Mouse (Mus musculus): Measurements from ENCODE around the gene Inpp1. TPM values are rescaled to one million over a fixed set of nuclear protein-coding genes. Genes with fewer than 3 reads are reported as not detected.
"Not testable (repeated sequence)": the region's sequence is repeated elsewhere in the genome, so short reads cannot be mapped to it uniquely, and the experiment has no call there.

Inpp1 gene
- total RNA-seq (2021) = 10 to 100 TPM; 26.1 to 26.3 TPM
- long read RNA-seq, experiment 1, full-length matches to known transcripts = 14 of 24 reads
- long read RNA-seq, experiment 1, partial matches to known transcripts = 8 of 24 reads
- long read RNA-seq, experiment 1, other reads (novel, unspliced or antisense) = 2 of 24 reads
- long read RNA-seq, experiment 2, full-length matches to known transcripts = 16 of 22 reads
- long read RNA-seq, experiment 2, partial matches to known transcripts = 1 of 22 reads
- long read RNA-seq, experiment 2, other reads (novel, unspliced or antisense) = 5 of 22 reads

DNA sequence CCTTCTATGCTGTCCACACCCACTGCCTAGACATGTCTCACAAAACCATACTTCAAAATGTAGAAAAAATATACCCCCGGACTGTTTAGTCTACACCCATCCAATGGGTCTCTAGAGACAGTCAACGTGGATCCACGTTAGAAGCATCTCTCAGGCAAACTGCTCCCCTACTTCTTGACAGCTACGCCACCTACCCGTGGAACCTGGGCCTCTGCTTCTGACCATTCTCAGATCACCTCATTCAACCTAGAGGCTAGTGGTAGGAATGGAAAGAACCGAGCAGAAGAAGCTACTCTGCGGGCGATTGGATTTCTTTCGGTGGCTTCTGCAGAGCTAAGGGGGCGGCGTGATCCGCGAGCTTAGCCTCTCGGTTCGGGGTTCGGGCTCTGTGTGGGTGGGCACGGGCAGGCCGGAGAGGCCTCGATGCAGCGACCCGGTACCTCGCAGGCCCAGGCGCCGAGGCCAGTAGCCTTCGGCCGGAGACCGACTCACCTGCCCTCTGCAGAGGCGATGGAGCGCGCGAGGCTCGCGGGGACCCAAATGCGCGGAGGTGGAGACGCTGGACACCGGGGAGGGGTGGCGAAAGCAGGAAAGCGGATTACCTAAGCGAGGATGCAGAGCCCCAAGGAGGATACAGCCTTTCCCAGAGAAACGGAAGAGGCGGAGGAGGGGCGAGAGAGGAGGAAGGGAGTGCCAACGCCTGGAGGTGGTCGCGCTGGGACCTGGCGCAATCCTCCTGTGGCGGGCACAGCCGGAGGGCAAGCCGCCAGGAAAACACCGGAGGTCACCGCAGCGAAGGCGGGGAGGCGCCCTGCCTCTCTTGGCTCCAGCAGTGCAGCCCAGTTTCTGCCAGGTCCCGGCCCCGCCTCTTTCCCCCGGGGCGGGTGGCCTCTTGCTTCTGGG lies at the start of gene Inpp1:
Inpp1 (minus strand) TSS at position 779 of the 903 bp plus-strand sequence.
- peak; percentile 64 to 76 for DNase-seq (ENCODE audit: low spot score in 2 of 2)

DNA sequence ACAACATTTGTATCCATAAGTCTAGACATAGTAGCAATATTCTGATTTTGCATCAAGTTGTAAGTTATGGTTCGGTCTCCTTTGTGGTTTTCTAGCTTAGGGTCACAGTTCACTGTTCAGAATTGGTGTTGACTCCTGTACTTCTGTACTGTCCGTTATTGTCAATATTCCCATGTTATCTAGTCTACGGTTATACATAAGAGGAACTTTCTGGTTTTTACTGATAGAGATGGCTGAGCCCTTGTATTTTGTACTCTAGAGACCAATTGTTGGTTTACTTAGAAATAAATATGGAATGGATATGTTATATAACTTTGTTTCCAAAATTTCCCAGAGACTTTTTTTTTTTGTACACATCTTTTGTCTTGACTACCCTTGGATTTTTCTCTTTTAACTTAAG lies 48.5 kb upstream of the Inpp1 start:
- no peak for DNase-seq (ENCODE audit: low spot score in 2 of 2)

DNA sequence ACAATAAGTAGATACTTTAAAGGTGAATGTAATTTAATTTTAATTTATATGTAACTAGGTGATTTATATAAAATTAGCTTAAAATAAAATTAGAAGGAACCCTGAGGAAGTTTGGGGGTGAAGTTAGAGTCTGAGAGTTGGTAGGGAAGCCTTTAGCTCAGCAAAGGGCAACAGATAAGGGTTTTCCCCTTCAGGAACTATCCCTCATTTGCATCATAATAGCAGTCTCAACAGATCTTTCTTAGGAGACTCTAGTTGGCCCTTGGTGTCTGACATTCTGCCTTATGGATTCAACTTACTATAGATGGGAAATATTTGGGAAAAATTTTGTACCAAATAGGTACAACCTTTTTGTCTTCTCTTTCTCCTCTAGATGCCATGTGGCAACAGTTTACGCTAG lies 46.7 kb upstream of the Inpp1 start:
- DNase-seq (ENCODE audit: low spot score in 2 of 2) = no peak

DNA sequence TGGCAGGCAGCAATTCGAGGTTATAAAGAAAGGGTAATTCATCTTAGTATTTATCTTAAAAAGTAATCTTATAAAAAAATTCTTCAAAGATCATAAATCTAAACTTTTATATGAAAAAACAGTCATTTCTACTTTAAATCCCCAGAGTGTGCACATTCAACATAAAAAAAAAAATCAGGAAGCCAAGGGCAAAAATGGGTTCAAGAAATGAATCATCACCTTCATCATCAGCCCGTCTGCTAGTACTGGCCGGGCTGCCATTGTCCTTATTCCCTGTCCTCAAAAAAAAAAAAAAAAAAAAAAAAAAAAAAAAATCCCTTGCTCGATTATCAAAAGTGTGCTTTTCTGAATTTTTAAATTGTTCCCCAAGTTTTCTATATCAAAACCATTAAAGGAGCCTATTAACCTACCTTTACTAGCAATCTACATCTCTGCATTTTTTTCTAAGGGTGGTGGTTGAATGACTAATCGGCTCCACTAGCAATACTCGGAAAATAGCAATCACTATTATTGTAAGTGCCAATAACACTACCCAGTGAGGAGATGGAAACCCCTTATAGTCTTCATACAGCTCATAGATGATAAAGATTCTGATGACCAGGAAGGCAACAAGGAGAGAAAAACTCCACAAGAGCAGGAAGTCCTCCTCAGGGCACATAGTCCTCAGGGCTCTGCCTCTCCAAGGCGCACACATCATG lies 38.6 kb upstream of the Inpp1 start:
- no peak for DNase-seq (ENCODE audit: low spot score in 2 of 2)

DNA sequence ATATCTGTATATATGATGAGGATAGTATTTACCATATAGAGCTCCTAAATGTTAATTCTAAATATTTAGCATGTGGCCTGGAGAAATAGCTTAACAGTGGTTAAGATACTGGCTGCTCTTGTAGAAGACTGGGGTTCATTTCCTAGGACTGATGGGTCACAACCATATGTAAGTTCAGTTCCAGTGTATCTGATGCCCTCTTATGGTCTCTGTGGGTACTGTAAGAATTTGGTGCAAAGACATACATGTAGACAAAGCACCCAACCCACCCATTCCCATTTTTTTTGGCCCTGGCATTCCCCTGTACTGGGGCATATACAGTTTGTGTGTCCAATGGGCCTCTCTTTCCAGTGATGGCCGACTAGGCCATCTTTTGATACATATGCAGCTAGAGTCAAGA lies 36.5 kb upstream of the Inpp1 start:
- not testable (repeated sequence) for DNase-seq (ENCODE audit: low spot score in 2 of 2)

DNA sequence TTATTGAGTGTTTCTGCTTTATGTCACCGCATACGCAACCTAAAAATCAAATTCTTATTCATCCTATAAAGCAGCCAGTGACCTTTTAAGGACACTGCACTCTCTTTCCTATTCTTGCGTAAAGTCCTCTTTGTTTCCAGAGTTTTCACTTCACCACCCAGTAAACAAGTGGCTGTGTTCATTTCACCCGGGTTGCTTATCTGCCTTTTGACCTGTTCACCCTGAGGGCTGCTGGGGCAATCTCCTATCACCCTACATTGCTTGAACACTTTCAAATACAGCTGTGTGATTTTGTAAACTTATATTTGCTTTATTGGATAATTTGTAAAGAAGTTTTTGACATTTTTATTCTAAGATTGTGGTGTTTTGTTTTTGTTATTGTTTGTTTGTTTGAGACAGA lies 31.9 kb upstream of the Inpp1 start:
- DNase-seq (ENCODE audit: low spot score in 2 of 2) = no peak

DNA sequence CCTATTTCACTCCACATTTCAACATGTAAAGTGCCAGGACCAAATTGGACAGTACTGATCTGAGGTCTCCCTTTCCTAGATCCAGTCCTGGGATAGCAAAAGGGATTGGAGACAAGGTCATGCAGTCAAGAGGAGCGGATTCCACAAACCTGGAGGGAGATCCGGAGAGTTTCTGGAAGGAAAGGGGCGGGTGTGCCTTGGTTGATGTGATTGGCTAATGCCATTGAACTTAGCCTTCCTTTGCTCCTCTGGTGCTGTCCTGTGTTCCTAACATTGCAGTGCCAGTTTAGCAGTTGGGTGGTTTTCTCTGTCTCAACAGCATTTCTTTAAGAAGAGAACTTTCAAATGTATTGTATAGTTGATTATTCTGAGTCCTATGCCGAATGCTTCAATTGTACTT lies 29.1 kb upstream of the Inpp1 start:
- DNase-seq (ENCODE audit: low spot score in 2 of 2) = no peak

DNA sequence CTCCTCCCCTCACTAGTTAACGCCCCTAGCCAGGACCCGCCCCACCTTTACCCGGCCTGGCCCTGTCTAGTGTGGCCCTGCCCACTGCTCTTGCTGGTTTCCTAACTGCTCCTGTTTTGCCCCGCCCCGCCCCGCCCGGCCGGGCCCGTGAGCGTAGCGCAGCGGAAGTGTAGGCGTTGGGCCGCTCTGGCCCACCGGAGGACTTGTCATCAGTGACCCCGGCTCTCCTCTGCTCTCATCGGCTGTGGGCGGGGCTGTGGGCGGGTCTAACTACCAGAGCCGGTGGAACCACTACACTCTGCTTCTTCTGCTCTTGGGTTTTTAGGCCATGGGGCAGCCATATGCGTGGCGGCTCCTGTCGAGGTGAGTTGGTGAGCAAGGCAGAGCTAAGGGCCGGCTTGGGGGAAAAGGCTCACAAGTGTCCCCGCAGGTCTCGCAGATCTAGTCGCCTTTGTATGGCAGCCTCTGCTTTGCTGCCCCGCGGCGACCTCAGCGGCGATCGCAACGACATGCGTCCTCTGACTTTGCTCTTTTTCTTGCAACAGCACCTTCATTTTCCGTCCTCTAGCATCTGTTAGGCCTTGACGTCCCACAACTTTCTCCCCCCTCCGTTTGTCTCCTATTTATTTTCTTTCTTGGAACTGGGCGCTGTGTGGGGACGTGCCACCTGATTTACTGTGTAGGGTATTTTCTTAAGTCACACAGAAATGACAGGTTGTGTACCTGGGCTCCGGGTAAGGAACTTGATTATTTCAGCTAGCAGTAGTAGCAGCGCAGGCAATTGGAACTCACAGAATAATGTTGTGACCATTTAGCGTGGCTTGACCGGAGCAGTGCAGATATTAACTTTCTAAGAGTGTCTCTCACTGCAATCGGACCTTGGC lies 27.5 kb upstream of the Inpp1 start, which contains the start of gene Hibch:
Hibch (plus strand) TSS at position 148 of the 884 bp plus-strand sequence.
- peak; percentile 92 to 99 for DNase-seq (ENCODE audit: low spot score in 2 of 2)

DNA sequence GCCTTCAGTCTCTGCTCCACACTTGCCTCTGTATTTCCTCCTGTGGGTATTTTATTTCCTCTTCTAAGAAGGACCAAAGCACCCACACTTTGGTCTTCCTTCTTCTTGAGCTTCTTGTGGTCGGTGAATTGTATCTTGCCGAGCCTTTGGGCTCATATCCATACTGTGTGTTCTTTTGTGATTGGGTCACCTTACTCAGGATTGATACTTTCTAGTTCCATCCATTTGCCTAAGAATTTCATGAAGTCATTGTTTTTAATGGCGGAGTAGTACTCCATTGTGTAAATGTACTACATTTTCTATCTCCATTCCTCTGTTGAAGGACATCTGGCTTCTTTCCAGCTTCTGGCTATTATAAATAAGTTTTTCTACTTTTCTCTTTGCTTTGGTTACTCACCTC lies 26.9 kb upstream of the Inpp1 start:
- no peak for DNase-seq (ENCODE audit: low spot score in 2 of 2)

DNA sequence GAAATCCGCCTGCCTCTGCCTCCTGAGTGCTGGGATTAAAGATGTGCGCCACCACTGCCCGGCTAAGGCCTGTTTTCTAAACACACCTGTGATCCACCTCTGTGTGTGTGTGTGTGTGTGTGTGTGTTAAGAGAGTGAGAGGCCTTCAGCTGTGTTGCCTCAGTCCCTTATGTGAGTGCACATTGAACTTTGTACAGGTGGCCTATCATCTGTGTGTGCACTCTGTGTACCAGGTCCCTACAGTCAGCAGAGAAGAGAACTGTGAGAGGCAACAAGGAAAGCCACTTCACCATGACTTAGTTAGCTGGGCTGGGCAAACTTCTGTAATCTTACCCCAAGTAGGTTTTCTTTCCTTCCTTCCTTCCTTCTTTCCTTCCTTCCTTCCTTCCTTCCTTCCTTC lies 21.6 kb upstream of the Inpp1 start:
- no peak for DNase-seq (ENCODE audit: low spot score in 2 of 2)

DNA sequence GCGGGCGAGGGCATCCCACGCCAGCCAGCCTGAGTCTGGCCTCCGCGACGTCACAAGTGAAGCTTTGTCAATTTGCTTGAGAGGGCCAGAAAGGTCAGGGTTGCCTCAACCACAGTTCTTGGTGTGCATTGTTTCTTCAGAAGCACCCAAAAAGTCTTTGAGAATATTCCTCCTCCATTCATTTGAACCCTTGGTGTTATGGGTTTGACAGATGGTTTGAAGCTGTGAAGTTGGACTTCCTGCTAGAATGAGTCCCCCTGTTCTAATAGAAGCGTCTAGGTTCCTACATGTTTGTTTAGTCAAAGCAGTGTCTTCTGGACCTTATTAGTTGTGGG lies 292 bp upstream of the Inpp1 start:
- no peak for DNase-seq (ENCODE audit: low spot score in 2 of 2)

DNA sequence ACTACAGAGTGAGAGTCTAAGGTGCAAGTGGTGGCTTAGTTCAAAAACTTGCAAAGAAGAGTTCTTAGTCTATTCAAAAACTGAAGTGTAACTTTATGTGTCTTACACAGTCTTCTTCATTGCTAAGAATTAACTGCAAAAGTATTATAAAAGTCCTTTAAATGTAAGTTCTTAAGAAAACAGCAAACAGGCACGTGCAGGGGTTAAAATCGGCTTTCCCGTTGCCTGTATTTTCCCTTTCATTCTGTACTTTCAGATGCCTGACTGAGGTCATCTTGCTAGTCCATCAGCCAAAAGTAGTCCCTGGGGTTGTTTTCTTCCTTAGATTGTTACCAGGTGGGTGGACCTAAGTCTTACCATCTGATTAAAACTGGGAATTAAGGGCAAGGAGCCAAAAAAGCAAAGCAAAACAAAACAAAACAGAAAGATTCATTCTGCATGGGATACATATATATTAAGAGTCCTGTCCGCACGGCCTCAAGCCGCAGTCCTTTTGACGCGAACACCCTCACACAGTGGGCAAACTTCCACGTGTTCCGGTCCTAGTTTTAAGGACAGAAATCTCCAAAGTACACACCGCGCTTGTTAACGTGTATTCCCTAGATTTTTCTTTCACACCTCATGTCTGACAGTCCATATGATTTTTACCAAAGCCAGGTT lies 1.1 kb downstream of the Inpp1 start:
- no peak for DNase-seq (ENCODE audit: low spot score in 2 of 2)

DNA sequence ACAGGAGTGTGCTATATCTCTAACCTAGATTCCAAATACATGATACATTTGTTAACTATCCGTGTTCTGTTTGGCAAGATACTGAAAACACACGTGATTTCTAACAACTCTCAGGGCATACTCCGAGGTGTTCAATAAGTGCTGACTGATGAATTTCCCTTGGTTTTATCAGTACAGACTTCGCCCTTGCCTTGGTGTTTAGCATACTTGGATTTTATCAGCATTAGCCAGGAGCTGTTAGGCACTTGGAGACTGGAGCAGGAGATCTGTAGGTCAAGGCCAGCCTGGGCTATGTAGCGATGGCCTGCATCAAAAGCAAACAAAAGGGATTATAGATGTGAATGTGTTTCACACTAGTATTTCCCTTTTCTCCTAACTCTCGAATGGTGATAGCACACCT lies 9.0 kb downstream of the Inpp1 start:
- DNase-seq (ENCODE audit: low spot score in 2 of 2) = no peak

DNA sequence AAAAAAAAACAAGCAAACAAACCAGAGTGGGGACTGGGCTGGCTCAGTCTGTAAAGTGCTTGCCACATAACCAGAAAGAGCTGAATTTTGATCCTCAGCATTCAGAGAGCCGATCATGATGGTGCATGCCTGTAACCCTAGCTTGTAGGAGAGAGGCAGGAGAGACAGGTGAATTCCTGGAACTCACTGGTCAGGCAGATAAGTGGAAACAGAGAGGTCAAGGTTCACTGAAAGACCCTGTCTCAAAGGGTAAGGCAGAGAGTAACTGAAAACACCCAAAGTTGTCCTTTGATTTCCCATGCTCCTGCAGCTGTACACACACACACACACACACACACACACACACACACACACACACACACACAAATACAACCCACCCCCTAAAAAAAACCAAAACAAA lies 12.4 kb downstream of the Inpp1 start:
- DNase-seq (ENCODE audit: low spot score in 2 of 2) = no peak

DNA sequence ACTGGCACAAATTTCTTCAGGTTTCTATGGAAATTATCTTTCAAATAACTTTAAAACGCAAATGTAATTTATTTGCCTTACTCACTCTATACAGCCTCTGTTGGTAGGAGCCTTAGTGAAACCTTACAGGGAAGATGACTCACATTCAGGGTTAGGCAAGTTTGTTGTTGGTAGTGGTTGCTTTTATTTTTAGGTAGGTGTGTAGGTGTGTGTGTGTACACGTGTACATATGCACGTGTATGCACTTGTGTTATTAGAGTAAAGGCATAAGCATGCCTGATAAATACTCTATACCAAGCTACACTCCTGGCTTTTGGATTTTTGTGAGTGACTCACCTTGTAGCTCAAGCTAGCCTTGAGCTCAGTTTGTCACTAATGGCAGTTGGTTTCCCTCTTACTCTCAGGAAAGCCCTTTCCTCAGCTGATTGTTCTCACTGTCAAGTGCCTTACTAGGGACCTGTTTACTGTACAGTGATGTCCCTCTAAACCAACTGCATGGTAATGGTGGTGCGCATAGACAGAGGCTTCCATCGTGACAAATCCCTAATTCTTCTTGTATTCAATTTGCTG lies 15.0 kb downstream of the Inpp1 start:
- no peak for DNase-seq (ENCODE audit: low spot score in 2 of 2)

DNA sequence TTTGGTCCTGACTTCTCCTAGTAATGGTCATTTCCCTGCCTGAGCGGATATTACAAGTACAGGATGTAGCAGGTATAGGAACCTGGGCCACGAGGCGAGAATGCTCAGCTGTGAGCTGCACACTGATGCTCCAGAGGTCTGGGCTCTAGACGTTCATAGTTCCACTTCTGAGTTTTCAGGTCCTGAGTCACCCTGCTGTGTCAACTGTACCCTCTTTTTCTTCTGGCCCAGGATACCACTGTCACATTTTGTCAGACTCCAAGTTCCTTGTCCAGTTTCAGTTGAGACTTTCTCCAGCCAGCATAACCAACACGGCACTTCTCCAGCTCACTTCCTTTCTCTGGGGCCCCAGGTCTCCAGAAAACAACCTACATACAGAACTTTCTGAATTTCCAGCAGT lies 15.8 kb downstream of the Inpp1 start:
- DNase-seq (ENCODE audit: low spot score in 2 of 2) = no peak

DNA sequence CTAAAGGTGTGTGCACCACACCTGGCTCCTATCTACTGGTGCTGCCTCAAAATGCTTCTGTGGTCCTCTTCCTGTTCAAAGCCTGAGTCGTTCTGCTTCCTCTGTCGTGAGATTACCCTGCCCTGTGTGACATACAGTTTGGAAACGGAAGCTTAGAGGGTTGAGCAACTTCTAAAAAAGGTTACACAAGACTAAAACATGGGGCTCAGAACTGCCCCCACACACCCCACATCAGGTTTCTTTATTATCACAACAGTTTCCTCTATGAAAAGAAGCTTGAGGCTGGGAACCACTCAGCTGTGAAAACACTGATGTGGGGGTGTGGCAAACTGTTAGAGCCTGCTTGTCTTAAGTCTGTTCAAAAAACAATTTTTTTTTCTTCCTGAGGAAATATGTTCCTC lies 17.1 kb downstream of the Inpp1 start:
- DNase-seq (ENCODE audit: low spot score in 2 of 2) = no peak

DNA sequence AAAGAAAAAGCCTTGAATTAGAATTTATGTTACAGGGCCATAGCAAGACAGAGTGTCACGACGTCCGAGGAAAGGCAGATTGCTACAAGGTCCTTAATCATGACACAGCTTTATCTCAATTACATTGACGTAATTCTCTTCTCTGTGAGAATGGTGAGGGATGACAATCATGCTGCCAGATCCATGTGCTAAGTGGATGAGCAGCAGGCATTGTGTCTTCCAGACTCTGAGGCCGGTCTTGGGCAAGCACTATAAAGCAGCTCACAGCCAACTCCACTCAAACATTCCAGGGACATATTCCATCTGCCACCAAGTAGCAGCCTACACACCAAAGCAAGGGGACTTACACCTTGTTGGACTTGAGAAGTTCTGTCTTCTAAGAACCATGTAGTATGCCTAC lies 17.7 kb downstream of the Inpp1 start:
- no peak for DNase-seq (ENCODE audit: low spot score in 2 of 2)

DNA sequence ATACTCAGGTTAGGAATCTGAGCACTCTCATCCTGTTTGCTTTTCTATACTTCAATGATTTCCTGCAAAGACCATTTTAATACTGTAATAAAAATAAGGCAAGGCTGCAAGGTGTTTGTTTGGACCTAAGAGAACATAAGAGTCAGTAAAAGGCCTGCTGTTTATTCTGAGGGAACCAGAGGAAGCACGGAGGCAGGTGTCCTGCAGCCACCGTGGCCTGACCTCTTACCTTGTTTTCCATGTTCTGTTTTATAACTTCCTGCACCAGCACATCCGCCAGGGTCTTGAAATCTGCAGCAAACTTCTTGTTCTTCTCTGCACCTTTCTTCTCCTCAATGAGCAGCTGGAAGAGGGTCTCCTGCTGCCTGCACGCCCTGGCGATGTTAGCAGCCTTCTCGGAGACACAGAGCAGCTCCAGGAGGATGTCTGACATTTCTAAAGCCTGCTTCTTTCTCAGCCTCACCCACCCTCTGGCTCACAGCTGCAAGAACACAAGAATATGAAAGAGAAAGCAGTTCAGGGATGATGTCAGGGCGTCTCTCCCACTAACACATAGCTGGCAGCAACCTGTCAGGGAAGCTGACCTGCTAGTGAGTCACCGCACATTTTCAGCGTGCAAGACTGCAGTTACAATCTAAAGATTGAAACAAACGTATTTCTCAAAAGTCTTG lies 18.3 kb downstream of the Inpp1 start:
- no peak for DNase-seq (ENCODE audit: low spot score in 2 of 2)

DNA sequence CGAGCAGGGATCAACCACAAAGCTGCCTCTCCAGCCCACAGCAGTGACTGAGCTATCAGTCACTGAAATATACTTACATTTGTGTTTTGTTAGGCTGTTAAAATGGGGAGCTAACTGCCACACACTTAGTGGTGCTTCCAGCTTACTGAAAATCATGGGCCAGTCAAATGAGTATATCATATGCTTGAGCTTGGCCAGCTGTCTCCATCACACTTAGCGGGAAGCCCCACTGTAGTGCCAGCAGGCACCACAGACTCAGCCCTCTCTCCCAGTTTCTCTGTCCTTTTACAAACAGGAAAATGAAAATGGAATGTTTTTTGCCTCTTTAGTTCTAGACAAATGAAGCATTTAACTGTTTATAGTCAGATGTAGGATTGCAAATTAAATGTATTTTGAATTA lies 21.6 kb downstream of the Inpp1 start:
- DNase-seq (ENCODE audit: low spot score in 2 of 2) = no peak

Measured in adrenal gland, postnatal 4 days (tissue).